Mouse (Mus musculus): ENCODE measurements at regions not wholly inside any gene's neighbourhood (a gene's known extent, or its start where the extent isn't known, plus 50 kb on each side); places are given as distances from the start of the nearest gene placed in this dataset.

DNA sequence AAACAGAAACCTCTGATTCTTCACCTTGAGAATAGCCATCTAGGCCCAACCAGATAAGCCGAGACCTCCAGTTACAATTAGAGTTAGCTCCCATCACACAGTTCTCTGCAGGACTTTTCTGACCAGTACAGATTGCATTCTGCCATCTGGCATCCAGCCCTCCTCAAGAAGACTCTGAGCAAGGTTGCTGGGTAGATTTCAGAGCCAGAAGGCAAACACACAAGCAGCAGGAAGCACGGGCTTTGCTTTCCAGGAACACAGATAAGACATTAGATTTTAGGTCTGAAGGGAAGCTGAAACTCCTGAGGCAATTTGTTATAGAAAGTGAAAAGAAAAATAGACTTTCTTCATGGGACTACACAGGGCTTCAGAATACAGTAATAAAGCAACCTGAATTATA is 630.9 kb upstream of the Intu start:
- ATAC-seq (replicated peaks; ENCODE audit: poor library complexity, severe bottlenecking), result no peak

GRCm38 (mm10) chr3:39904377-39904776 is 626.7 kb upstream of the Intu start:
- no peak for ATAC-seq (replicated peaks; ENCODE audit: poor library complexity, severe bottlenecking)

GRCm38 (mm10) chr3:39908676-39909362 is 622.3 kb upstream of the Intu start:
- no peak for ATAC-seq (replicated peaks; ENCODE audit: poor library complexity, severe bottlenecking)

- no peak for ATAC-seq (replicated peaks; ENCODE audit: poor library complexity, severe bottlenecking)
Observed at GRCm38 (mm10) chr3:39909642-39910041, 621.4 kb upstream of the Intu start.

- ATAC-seq (replicated peaks; ENCODE audit: poor library complexity, severe bottlenecking), result no peak
Observed at GRCm38 (mm10) chr3:39918601-39919000, 612.5 kb upstream of the Intu start.

DNA sequence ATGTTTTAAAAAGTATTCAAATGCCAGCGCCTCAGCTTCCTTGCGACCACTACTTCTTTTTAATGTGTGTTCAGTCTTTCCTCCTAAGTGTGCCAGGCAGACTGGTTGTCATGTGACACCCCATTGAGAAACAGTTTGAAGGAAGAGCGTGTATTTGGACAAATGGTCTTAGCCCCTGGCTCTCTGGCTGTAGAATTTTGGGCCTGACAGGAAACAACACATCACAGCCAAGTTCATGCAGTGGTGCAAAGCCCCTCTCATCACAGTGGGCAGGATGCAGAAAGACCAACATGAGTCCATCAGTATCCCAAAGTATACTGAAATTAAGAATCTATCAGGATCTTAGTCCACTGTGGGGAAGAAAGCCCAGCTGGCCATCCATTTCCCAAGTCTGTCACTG is 605.6 kb upstream of the Intu start:
- ATAC-seq (replicated peaks; ENCODE audit: poor library complexity, severe bottlenecking), result no peak

- ATAC-seq (replicated peaks; ENCODE audit: poor library complexity, severe bottlenecking), result no peak
Observed at GRCm38 (mm10) chr3:39928421-39928820, 602.7 kb upstream of the Intu start.

- no peak for ATAC-seq (replicated peaks; ENCODE audit: poor library complexity, severe bottlenecking)
Observed at GRCm38 (mm10) chr3:39933372-39933771, 597.7 kb upstream of the Intu start.

GRCm38 (mm10) chr3:39937719-39938278 is 593.3 kb upstream of the Intu start:
- ATAC-seq (replicated peaks; ENCODE audit: poor library complexity, severe bottlenecking), result no peak

DNA sequence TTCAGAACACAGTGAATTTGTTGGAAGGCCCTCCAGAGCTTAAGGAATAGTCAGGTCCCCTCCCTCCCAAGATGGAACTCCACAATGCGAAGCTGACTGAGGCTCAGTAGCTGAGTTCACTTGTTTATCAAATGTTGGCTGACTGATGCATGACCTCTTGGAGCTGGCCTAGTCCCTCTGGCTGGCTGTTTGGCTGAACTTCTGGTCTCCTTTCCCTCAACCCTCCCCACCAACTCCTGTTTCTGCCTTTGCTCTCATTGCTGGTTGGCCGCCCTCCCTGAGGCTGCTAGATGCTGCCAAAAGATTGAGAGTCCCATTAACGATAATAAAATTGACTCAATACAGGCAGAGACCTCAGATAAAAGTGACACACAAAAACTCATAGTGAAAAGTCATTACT is 586.5 kb upstream of the Intu start:
- no peak for ATAC-seq (replicated peaks; ENCODE audit: poor library complexity, severe bottlenecking)

DNA sequence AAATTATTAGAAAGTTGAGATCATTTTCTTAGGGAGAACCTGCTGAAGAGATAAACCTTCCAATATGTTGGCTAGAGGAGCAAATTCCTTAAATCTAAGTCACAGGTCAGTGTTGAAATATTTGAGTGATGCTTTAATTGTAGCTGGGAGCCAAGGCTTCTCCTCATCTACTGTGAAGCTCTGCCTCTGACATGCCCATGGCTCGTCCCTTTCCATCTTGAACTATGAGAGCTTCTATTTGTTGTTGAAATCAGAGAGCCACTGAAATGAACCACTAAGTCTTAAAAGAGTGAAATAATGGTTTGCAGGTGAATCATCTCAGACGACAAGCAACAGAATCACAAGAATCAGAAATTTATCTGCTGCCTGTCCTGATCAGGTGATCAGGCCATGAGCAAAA is 579.0 kb upstream of the Intu start:
- ATAC-seq (replicated peaks; ENCODE audit: poor library complexity, severe bottlenecking), result no peak

DNA sequence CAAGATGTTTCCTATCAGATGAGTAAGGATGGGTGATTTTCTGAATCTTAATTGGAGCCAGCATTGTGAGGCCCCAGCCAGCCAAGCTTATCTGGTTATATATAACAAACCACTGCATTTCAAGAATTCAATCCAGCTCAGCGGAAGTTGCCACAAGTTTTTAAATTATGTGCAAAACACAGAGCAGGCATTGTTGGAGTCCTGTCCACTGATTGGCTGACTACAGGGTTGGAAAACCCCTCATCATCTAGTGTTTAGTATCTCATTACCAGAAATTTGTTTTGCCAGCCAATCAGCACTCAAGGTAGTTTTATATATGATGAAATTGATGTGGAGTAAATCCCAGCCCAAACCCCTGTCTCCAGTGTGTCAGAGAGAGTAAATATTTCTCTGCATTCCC is 578.5 kb upstream of the Intu start:
- no peak for ATAC-seq (replicated peaks; ENCODE audit: poor library complexity, severe bottlenecking)

DNA sequence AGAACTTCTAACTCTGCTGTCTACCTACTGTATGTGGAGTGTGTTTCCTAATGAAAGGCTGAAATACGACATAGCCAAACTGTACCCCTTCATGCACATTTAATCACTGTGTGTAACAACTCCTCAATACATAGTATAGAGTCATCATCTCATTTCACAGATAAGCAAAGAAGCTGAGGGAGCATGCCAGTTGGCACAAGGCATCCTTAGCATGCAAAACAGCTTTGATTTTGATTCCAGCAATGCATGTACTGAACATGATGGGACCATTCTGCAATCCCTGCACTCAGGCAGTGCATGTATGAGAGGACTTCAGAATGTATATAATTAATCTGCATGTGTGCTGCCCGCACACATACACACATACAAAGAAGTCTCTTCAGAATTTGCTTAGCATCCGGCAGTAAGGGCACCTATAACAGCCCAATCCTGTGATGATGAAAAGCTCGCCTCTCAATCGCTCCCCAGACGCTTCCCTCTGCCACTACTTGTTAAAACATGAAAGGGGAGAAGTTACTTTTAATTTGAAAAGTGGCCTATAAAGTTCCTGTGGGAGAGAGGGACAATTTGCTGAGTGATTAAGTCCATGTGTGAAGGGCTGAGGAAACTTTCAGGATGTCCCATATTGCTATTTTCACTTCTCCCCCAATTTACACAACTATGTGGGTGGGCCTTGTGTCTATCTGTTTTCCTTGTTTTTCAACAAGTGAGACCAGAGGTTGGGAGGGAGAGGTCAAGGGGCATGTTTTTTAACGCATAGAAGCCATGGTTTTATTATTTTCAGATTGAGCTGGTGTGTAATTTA is 569.0 kb upstream of the Intu start:
- ATAC-seq (replicated peaks; ENCODE audit: poor library complexity, severe bottlenecking), result no peak

- ATAC-seq (replicated peaks; ENCODE audit: poor library complexity, severe bottlenecking), result no peak
Observed at GRCm38 (mm10) chr3:39965431-39965830, 565.7 kb upstream of the Intu start.

- no peak for ATAC-seq (replicated peaks; ENCODE audit: poor library complexity, severe bottlenecking)
Observed at GRCm38 (mm10) chr3:39966390-39966789, 564.7 kb upstream of the Intu start.

DNA sequence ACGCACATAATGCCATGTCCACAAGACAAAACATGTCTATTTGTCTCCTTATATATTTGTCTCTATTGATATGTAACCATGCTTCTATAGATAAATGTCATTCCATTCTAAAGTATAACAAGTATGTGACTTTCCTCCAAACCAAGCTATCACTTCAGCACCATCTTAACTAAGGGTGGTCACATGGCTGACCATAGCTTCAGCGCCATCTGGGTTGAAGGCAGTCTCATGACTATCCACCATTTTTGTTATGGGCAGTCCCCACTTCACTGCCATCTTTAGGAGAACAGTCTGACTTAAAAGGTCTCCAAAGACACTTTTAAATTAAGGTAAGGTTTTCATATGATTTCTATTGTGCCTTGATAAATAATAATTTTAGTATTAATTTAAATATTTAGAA is 554.1 kb upstream of the Intu start:
- no peak for ATAC-seq (replicated peaks; ENCODE audit: poor library complexity, severe bottlenecking)

DNA sequence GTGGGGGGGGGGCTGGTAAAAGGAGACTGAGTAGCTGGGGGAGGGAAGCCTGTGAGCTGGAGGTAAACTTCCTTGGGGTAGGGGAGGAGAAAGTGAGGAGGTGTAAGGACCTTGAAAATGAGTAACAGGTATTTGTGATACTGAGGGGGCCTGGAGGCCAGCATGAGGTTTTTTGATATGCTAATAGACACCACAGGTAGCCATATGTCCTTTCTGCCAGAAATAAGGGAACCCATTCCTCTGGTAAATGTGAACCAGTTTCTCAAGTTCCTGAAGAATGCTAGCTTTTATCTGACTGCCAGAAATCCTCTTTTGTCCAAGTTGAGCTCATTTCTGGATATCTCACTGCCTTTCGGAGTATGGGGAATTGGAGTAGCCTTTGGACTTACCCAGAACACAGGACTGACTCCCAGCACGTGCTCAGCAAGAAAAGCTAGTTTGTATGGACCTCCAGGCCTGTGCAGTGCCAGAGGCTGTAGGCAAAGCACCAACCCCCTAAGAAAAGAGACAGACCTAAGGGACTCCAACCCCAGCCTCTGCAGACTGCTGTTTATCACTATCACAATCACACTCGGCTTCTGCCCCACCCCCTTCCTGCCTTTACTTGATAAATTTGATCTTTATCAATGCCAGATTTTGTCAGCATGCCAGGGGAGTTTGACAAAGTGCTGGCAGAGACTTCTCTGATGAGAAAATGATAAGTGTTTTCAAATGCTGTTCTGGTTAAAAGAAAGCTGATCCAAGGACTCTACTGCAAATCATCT is 552.0 kb upstream of the Intu start:
- ATAC-seq (replicated peaks; ENCODE audit: poor library complexity, severe bottlenecking), result no peak

DNA sequence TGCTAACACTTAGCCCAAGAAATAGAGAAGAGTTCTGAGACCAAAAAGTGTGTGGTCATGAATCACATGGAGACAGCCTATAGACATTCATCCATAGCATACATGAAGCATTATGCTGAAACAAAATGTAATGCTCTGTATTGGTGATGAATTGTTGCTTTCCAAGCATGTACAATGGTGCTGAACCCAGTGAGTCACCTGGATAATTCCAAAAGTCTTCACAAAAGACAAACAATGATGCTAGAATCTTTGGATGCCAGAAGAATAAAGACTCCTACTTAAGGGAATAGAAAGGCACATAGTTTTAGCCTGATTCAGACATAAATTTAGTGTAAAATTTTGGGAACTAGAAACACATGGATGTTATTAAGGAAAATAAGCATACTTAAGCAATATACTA is 548.4 kb upstream of the Intu start:
- ATAC-seq (replicated peaks; ENCODE audit: poor library complexity, severe bottlenecking), result no peak

GRCm38 (mm10) chr3:39987710-39988109 is 543.4 kb upstream of the Intu start:
- no peak for ATAC-seq (replicated peaks; ENCODE audit: poor library complexity, severe bottlenecking)

DNA sequence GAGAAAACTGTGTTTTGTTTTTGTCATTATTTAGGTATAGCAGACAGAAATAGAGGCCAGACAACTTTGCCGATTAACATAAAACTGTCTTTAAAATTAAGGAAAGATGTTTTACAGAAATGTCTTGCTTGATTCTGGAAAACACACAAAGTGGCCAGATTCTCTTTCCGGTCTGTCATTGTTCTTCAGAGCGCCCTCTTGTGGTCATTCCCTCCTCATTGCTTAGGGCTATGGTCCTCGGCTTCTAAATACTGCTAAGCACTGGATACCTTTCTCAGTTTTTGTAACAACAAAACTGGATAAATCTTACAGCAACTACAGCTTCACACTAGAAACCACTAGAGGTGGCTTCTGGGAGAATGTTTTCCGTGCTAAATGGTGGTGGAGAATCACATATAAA is 532.5 kb upstream of the Intu start:
- no peak for ATAC-seq (replicated peaks; ENCODE audit: poor library complexity, severe bottlenecking)

- no peak for ATAC-seq (replicated peaks; ENCODE audit: poor library complexity, severe bottlenecking)
Observed at GRCm38 (mm10) chr3:39999846-40000245, 531.2 kb upstream of the Intu start.

All from granulocyte monocyte progenitor cell, adult 5-6 weeks (primary cell).